Mouse (Mus musculus): ENCODE measurements around the gene Gm11756.
"Not testable (repeated sequence)": the region's sequence is repeated elsewhere in the genome, so short reads cannot be mapped to it uniquely, and the experiment has no call there.

DNA sequence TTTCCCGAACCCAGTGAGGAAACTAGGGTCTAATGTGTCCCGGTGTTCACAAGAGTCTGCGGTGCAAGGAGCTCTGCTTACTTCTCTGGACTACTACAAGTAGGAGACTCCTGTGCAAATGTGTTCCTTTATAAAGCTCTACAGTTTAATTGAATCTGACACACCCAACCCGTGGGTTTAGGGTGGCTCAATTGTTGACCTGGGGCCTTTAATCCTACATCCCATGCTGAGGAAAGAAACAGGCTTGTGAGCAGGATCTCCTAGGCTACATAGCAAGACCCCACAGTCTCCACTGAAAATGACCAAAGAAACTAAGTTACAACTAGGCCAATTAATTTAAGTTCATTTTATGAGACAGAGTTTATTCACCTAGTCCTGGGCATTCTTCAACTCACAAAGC, 29.5 kb downstream of the Gm11756 start, which contains the start of gene Gm11757:
- TF ChIP-seq CTCF (IDR thresholded peaks at IDR 0.05; ENCODE audit: extremely low read depth, insufficient read depth, insufficient read length, insufficient replicate concordance); POLR2A (IDR thresholded peaks at IDR 0.05; ENCODE audit: low read depth, low read length): not testable (repeated sequence)
